Mouse (Mus musculus): ENCODE results near the gene Agmo. TPM values are rescaled to one million over a fixed set of nuclear protein-coding genes. Genes with fewer than 3 reads are reported as not detected.
A peak's percentile ranks its signal among the peaks of the same experiment; 100 is the strongest.

Gene Agmo
- polyA plus RNA-seq, 1 experiment from 2014 or later, result 1.1 TPM

DNA sequence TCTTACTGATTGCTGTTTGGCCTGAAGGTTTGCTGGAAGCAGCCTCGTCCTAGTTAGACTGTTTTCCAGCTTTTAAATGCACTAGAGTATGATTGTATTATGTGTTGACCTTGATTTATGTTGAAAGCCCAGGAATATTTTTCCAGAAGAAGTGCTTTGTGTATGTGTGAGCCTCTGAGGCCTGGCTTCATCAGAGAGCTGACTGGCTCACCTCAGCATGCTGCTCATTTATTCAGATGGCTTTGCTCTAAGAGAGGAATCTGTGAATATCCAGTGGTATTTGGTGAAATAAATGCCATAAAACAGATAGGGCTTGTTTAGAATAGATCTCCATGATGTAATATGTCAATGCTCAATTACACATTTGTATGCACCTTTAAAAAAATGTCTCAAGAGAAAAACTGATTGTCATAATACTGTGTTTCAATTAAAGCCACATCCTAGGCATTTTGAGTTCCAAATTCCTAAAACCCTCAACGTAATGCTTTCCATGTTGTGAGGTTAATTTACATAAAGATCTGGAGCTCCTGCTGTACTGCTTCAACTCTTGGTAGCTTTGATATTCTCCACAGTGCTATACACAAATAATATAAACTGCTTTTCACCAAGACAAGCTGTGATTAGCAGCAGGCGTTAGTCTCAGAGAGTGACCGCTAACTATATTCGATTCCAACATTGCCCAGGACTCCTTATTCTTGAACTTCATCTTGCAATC is 324.6 kb downstream of the Agmo start:
- H3K4me3 ChIP-seq, result no peak overlapping the region

DNA sequence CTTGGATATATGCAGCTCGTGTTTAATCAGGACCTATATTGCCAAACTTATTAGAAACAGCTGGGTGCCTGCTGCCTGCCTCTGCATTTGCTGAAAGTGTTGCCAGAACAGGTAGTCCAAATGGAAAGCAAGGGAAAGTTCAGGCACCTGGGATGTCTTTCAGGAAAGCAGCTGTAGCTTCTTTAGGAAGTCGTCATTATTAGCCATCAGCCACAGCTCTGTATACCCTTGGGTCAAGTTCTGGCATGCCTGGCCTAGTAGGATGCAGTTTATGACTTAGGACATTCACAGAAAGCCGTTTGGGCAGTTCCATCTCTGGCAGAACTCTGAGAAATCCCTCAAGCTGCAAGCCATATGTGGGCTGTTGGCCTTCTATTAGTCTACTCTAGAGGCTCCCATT is 330.5 kb downstream of the Agmo start:
- 68% methylated on average over 3 of the region's 3 CpGs for WGBS
- Histone ChIP-seq H3K27ac (replicated peaks) (no peak overlapping the region), H3K4me3 (no peak overlapping the region), H3K4me1 (replicated peaks) (no peaks in the 10 kb centered on the region), H3K9me3 (no peaks in the 10 kb centered on the region), H3K27me3 (no peaks in the 10 kb centered on the region), H3K9ac (no peak overlapping the region), H3K4me2 (no peak overlapping the region), H3K36me3 (no peaks in the 10 kb centered on the region)
- no peak for ATAC-seq (ENCODE audit: low FRiP score, low read depth)

More for the DNA sequence above, 324.6 kb downstream of the Agmo start:
- no peaks in the 10 kb centered on the region for H3K36me3 ChIP-seq
- H3K9me3 ChIP-seq, result no peaks in the 10 kb centered on the region
- no peaks in the 10 kb centered on the region for H3K27me3 ChIP-seq
- no peak overlapping the region for H3K27ac ChIP-seq (replicated peaks)
- no peak for ATAC-seq (ENCODE audit: low FRiP score, low read depth)
- no peaks in the 10 kb centered on the region for H3K4me1 ChIP-seq (replicated peaks)
- no peak overlapping the region for H3K4me2 ChIP-seq
- H3K9ac ChIP-seq, result no peak overlapping the region
- 83% methylated on average over 5 of the region's 5 CpGs for WGBS

DNA sequence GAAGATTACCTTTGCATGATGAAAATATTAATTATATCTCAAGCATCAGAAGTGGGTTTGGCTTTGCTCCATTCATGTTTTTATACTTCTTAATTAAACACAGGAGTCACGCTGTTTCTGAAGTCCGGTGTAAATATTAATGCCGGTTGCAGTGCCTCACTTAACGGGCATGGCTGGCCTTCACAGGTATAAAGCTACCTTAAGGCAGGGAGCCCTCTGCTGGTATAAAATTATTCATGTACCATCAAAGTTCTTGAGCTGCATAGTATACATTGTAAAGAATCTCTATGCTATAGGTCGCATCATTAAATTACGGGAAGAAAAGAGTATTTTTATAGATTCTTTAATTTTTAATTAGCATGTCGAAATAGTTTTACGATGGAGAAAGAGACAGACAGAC is 341.3 kb downstream of the Agmo start:
- no peaks in the 10 kb centered on the region for H3K9me3 ChIP-seq
- H3K4me2 ChIP-seq, result no peak overlapping the region
- no peak overlapping the region for H3K27ac ChIP-seq (replicated peaks)
- no peaks in the 10 kb centered on the region for H3K36me3 ChIP-seq
- no peak overlapping the region for H3K9ac ChIP-seq
- WGBS, result 68% methylated on average over 8 of the region's 8 CpGs
- no peaks in the 10 kb centered on the region for H3K4me1 ChIP-seq (replicated peaks)
- ATAC-seq (ENCODE audit: low FRiP score, low read depth), result peak; percentile 75; the same call in 1 of the 2 replicates
- no peaks in the 10 kb centered on the region for H3K27me3 ChIP-seq
- no peak overlapping the region for H3K4me3 ChIP-seq

DNA sequence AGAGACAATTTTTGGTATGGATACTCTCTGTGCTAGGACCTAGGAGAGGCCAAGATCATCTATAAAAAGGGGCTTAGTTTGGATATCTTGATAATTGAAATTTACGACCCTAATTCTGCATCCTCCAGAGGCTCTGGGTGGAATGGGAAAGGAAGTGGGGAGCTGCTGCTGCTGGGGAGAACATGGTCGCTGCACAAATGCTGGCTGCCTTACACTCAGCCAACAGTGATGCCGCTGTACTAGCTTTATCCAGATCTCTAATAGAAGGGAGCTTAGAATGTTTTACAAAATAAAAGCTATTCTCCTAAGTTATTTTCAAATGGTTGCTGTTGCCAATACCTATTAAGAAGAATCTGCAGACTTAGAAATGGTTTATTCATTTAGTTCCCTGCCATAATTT is 351.4 kb downstream of the Agmo start:
- Histone ChIP-seq H3K4me1 (replicated peaks) (no peaks in the 10 kb centered on the region), H3K27ac (replicated peaks) (no peak overlapping the region), H3K4me2 (no peak overlapping the region), H3K27me3 (no peaks in the 10 kb centered on the region), H3K9me3 (no peaks in the 10 kb centered on the region), H3K9ac (no peak overlapping the region), H3K4me3 (no peak overlapping the region), H3K36me3 (no peaks in the 10 kb centered on the region)
- ATAC-seq (ENCODE audit: low FRiP score, low read depth), result no peak
- 70% methylated on average over 3 of the region's 3 CpGs for WGBS

DNA sequence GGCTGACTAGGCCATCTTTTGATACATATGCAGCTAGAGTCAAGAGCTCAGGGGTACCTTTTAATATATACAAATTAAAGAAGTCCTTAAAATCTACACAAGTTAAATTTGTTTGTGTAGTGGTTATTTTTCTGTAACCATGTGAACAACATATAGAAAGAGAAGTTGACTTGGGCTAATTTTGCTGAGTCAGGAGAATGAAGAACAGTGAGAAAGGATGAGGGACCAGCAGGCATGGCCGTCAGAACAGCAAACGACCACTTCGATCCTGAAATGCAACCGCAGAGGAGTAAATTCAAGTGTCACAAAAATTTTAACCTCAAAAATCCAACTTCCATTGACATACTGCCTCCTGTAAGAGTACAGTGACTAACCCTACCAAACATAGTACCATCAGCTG is 371.4 kb downstream of the Agmo start:
- ATAC-seq (ENCODE audit: low FRiP score, low read depth), result no peak
- no peaks in the 10 kb centered on the region for H3K4me1 ChIP-seq (replicated peaks)
- no peak overlapping the region for H3K9ac ChIP-seq
- H3K27me3 ChIP-seq, result no peaks in the 10 kb centered on the region
- H3K36me3 ChIP-seq, result no peaks in the 10 kb centered on the region
- 94% methylated on average over 4 of the region's 4 CpGs for WGBS
- H3K4me3 ChIP-seq, result no peak overlapping the region
- H3K9me3 ChIP-seq, result no peaks in the 10 kb centered on the region
- H3K27ac ChIP-seq (replicated peaks), result no peak overlapping the region
- no peak overlapping the region for H3K4me2 ChIP-seq

DNA sequence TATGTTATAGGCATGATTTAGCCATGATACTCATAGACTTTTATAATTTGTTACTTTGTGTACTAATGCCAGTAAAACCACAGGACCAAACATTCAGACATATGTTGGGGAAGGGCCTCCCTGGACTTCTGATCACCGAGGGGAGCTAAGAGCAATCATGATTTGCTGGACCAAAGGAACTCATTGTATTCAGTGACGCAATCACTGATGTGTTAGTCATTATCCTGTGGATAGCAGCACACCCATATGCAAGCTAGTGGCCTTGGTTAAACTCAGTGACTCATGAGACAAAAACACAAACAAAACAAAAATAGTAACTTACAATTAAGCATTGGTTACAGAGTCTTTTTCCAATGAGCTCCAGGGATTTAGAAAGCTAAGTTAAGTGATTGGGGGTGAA is 373.3 kb downstream of the Agmo start:
- Histone ChIP-seq H3K9ac (no peak overlapping the region), H3K4me1 (replicated peaks) (no peaks in the 10 kb centered on the region), H3K27ac (replicated peaks) (no peak overlapping the region), H3K4me3 (no peak overlapping the region), H3K9me3 (no peaks in the 10 kb centered on the region), H3K36me3 (no peaks in the 10 kb centered on the region), H3K4me2 (no peak overlapping the region), H3K27me3 (no peaks in the 10 kb centered on the region)
- no peak for ATAC-seq (ENCODE audit: low FRiP score, low read depth)
- WGBS, result 93% methylated on average over 2 of the region's 2 CpGs

DNA sequence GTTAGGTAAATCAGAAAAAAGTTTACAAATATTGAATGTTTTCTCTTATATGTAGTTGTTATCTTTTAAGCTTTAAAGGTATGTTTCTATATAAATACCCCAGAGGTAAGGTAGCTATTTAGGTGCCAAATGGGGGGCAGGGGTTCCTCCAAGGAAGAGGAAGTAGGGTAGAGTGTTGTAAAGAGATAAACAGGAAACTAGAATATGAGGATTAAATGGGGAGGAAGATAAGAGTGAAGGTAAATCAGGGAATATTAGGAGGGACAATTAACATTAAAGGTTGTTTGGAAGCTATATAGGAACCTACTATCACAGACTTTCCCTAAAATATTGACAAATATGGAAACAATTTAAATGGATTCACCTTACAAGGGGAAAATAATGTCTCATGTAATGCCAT is 382.6 kb downstream of the Agmo start:
- Histone ChIP-seq H3K27ac (replicated peaks) (no peak overlapping the region), H3K9me3 (no peaks in the 10 kb centered on the region), H3K27me3 (no peaks in the 10 kb centered on the region), H3K36me3 (no peaks in the 10 kb centered on the region), H3K9ac (no peak overlapping the region), H3K4me2 (no peak overlapping the region), H3K4me1 (replicated peaks) (no peaks in the 10 kb centered on the region), H3K4me3 (no peak overlapping the region)
- no peak for ATAC-seq (ENCODE audit: low FRiP score, low read depth)

Other genes starting within 250 kb of the Agmo start
- 0.52 and 0.84 TPM in 2 replicates for gene Meox2, start 133.1 kb upstream of the Agmo start, polyA plus RNA-seq (2015; fragmentation: Nextera tagmentation; extraction: Ambion mirVana)

Data from hindbrain, embryonic 15.5 days (tissue).